Mouse (Mus musculus) myocyte (in vitro differentiated cells): ENCODE results near the gene Dse. TPM values are rescaled to one million over a fixed set of nuclear protein-coding genes. Genes with fewer than 3 reads are reported as not detected.

Experiments
- H3K27me3 ChIP-seq: one replicate; pipeline ENCODE4 v1.6.1; 2011; ENCODE audit not compliant: control insufficient read depth, insufficient read depth, insufficient read length
- H3K36me3 ChIP-seq: one replicate; pipeline ENCODE4 v1.6.1; 2011; ENCODE audit not compliant: control insufficient read depth, insufficient read depth
- H3K4me2 ChIP-seq: one replicate; pipeline ENCODE4 v1.6.1; 2011; ENCODE audit warnings: low read depth, control low read depth
- H3K4me3 ChIP-seq: one replicate; pipeline ENCODE4 v1.5.1; 2011; ENCODE audit warnings: mild to moderate bottlenecking, control low read depth, moderate library complexity
- H3K79me2 ChIP-seq: one replicate; pipeline ENCODE4 v1.6.1; 2011; ENCODE audit not compliant: control insufficient read depth, insufficient read depth
- H3ac ChIP-seq: one replicate; pipeline ENCODE4 v1.6.1; 2011; ENCODE audit not compliant: control insufficient read depth, insufficient read length
- CEBPB ChIP-seq: IDR thresholded peaks from 2 replicates; pipeline ENCODE4 v1.6.1; 2011; ENCODE audit warnings: mild to moderate bottlenecking, moderate library complexity; ENCODE audit not compliant: poor library complexity, insufficient read depth, severe bottlenecking
- E2F4 ChIP-seq: IDR thresholded peaks from one replicate; pipeline ENCODE4 v1.6.1; 2011; ENCODE audit warnings: mild to moderate bottlenecking, control low read depth, moderate library complexity; ENCODE audit not compliant: insufficient read depth
- MAX ChIP-seq: IDR thresholded peaks from one replicate; pipeline ENCODE4 v1.6.1; 2011; ENCODE audit warnings: low read depth, mild to moderate bottlenecking, control low read depth
- MYOD1 ChIP-seq, 3 experiments: IDR thresholded peaks; one replicate each; pipeline ENCODE4 v1.6.1; 2011; ENCODE audit warnings: control low read depth in 2 of 3, low read depth in 2 of 3, mild to moderate bottlenecking in 2 of 3, moderate library complexity in 1 of 3; ENCODE audit not compliant: insufficient read length in 2 of 3, control insufficient read depth in 1 of 3
- MYOG ChIP-seq, 3 experiments: IDR thresholded peaks; one replicate each; pipeline ENCODE4 v1.6.1; 2011; ENCODE audit warnings: control low read depth in 2 of 3, low read depth in 2 of 3, mild to moderate bottlenecking in 2 of 3; ENCODE audit not compliant: insufficient read length in 2 of 3, control insufficient read depth in 1 of 3, insufficient read depth in 1 of 3
- POLR2A ChIP-seq: IDR thresholded peaks from one replicate; pipeline ENCODE4 v1.6.1; 2011; ENCODE audit warnings: low read depth, mild to moderate bottlenecking, control low read depth, moderate library complexity; ENCODE audit not compliant: insufficient read length
- POLR2AphosphoS2 ChIP-seq: IDR thresholded peaks from one replicate; pipeline ENCODE4 v1.6.1; 2011; ENCODE audit warnings: low read depth, control low read depth; ENCODE audit not compliant: insufficient read length
- REST ChIP-seq: IDR thresholded peaks from one replicate; pipeline ENCODE4 v1.6.1; 2011; ENCODE audit warnings: mild to moderate bottlenecking, control low read depth, moderate library complexity; ENCODE audit not compliant: insufficient read depth, insufficient read length
- SRF ChIP-seq: IDR thresholded peaks from one replicate; pipeline ENCODE4 v1.6.1; 2011; ENCODE audit warnings: low read depth; ENCODE audit not compliant: control insufficient read depth, insufficient read length
- TCF12 ChIP-seq: IDR thresholded peaks from one replicate; pipeline ENCODE4 v1.6.1; 2011; ENCODE audit warnings: mild to moderate bottlenecking, control low read depth; ENCODE audit not compliant: poor library complexity, insufficient read depth, severe bottlenecking
- TCF3 ChIP-seq: IDR thresholded peaks from one replicate; pipeline ENCODE4 v1.6.1; 2011; ENCODE audit warnings: low read depth, control low read depth; ENCODE audit not compliant: insufficient read length
- USF1 ChIP-seq: IDR thresholded peaks from one replicate; pipeline ENCODE4 v1.6.1; 2011; ENCODE audit warnings: low read depth, mild to moderate bottlenecking, control low read depth, moderate library complexity
- polyA plus RNA-seq: library from polyadenylated mRNA; unstranded; fragments of >200 nt; fragmentation: generic; extraction: Trizol; gene quantifications from one replicate; pipeline ENCODE4 v1.2.1, GENCODE M21; 2012; ENCODE audit warnings: missing spikeins

The Dse gene
- polyA plus RNA-seq, 1 experiment, result 7.6 TPM

DNA sequence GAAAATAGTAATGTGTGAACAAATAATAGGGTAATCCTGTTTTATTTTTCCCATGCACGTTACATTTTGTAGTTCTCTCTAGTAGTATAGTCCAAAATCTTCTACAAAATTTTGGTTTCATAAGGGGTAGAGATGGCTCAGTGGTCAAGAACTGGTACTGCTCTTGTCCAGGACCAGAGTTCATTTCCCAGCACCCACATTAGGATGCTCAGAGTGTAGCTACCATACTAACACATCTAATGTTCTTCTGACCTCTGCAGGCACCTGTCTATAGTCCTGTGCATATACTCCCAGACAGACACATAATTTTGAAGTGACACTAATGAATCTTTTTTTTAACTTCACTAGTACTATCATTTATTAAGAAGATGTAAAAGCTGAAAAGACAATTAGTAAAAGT lies 1.7 kb downstream of the Dse start:
- Histone ChIP-seq H3K27me3 (no peaks in the 10 kb centered on the region), H3K4me3 (peak overlapping the region; percentile 77), H3K36me3 (no peaks in the 10 kb centered on the region), H3ac (peak overlapping the region; percentile 32), H3K4me2 (peak overlapping the region; percentile 83), H3K79me2 (peaks cover 45% of the 10 kb centered on the region)
- TF ChIP-seq USF1 (no peak), TCF12 (no peak), POLR2AphosphoS2 (no peak)

DNA sequence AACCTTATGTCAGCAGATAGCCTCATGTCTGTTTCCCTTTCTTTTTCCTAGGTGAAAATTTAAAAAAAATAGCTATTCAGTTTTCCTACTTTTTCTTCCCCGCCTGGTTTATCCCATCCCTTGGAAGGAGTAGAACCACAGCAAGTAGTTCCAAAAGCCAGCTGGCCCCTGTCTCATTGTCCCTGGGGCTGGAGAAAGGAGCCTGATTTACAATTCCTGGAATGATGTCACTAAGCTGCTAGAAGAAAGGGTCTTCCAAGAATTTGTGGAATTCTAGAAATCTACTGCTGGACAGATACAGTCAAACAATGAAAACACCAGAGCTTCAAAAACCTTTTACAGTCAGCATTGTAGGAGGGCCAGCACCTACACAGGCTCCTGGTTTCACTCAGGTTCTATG lies 6.8 kb downstream of the Dse start:
- TF ChIP-seq SRF (no peak), MYOD1 (IDR thresholded peaks at IDR 0.05; ENCODE audit: control insufficient read depth in 1 of 3, insufficient read length in 2 of 3, low read depth in 2 of 3) (no peak), CEBPB (no peak), MYOG (IDR thresholded peaks at IDR 0.05; ENCODE audit: control insufficient read depth in 1 of 3, insufficient read depth in 1 of 3, insufficient read length in 2 of 3, low read depth in 2 of 3) (no peak), USF1 (no peak), MAX (no peak), POLR2A (no peak), POLR2AphosphoS2 (no peak), REST (no peak), TCF12 (no peak), TCF3 (no peak), E2F4 (no peak)
- Histone ChIP-seq H3K36me3 (peaks cover 6% of the 10 kb centered on the region), H3ac (no peak overlapping the region), H3K79me2 (peaks cover 88% of the 10 kb centered on the region), H3K4me3 (no peak overlapping the region), H3K27me3 (no peaks in the 10 kb centered on the region), H3K4me2 (no peak overlapping the region)

DNA sequence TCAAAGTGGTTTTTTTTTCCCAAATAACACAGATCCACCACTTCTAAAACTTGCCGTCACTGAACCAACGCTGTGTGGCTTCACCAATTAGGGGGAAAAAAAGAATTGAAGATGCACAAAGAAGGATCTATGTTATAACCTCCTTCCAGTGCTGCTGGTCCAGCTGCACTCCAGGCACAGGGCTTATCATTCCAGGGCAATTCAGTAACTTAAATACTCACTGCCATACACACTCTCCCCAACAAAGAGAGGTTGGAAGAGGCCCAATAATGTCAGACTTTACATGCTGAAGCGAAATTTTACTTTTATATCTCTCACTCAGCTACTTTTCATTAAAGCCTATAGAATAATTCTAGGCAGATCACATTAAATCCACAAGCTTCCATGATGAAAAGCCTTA lies 8.9 kb downstream of the Dse start:
- Histone ChIP-seq H3K4me2 (no peak overlapping the region), H3K27me3 (no peaks in the 10 kb centered on the region), H3K4me3 (no peak overlapping the region), H3K79me2 (peaks cover 79% of the 10 kb centered on the region), H3K36me3 (peaks cover 6% of the 10 kb centered on the region), H3ac (no peak overlapping the region)
- TF ChIP-seq TCF3, result no peak

DNA sequence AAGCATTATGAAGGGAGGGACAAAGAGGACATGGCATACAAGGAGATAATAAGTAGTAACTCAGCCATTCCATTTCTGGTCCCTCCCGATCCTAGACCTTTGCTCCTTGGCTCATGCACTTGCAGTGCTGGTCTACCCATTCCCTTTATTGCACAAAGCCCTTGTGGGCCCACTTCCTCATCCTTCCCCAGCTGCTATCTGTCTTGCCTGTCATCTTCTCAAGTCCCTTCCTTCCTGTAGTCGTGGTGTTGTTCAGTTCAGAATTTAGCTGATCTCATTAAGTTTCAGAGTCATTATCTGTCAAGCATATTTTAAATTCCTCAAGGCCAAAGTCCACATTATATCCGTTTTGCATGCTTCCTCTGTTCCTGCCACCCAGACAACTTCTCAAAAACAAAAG lies 9.5 kb downstream of the Dse start:
- H3K36me3 ChIP-seq, result peaks cover 6% of the 10 kb centered on the region
- no peak overlapping the region for H3K4me3 ChIP-seq
- H3ac ChIP-seq, result no peak overlapping the region
- no peaks in the 10 kb centered on the region for H3K27me3 ChIP-seq
- H3K4me2 ChIP-seq, result no peak overlapping the region
- TF ChIP-seq MYOD1 (IDR thresholded peaks at IDR 0.05; ENCODE audit: control insufficient read depth in 1 of 3, insufficient read length in 2 of 3, low read depth in 2 of 3) (no peak), USF1 (no peak), REST (no peak), TCF3 (no peak), POLR2AphosphoS2 (no peak), MAX (no peak), SRF (no peak), POLR2A (no peak), TCF12 (no peak), CEBPB (no peak), MYOG (IDR thresholded peaks at IDR 0.05; ENCODE audit: control insufficient read depth in 1 of 3, insufficient read depth in 1 of 3, insufficient read length in 2 of 3, low read depth in 2 of 3) (no peak)
- H3K79me2 ChIP-seq, result peaks cover 79% of the 10 kb centered on the region

DNA sequence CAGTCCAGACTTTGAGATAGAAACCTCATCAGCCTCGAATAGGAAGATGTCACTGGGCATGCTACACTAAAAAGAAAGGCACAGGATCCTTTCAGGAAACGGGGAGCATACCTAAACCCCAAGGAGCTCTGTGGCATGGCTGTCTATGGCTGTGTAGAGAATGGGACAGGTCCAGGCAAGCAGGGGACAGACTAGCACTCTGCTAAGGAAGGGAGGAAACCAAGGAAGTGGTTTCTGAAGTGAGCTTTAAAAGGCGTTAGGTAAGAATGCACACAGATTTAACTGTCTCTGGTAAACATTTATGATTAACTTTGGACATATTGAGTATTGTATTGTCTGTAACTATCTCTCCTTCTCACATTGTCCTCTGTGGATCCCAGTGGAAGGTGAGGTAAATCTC lies 10.2 kb downstream of the Dse start:
- H3K79me2 ChIP-seq, result peaks cover 86% of the 10 kb centered on the region
- H3K36me3 ChIP-seq, result peaks cover 6% of the 10 kb centered on the region
- H3ac ChIP-seq, result no peak overlapping the region
- no peak overlapping the region for H3K4me3 ChIP-seq
- H3K4me2 ChIP-seq, result no peak overlapping the region
- H3K27me3 ChIP-seq, result no peaks in the 10 kb centered on the region
- TF ChIP-seq MYOD1 (IDR thresholded peaks at IDR 0.05; ENCODE audit: control insufficient read depth in 1 of 3, insufficient read length in 2 of 3, low read depth in 2 of 3), result no peak
- no peak for TF ChIP-seq USF1
- no peak for TF ChIP-seq TCF12
- TF ChIP-seq MYOG (IDR thresholded peaks at IDR 0.05; ENCODE audit: control insufficient read depth in 1 of 3, insufficient read depth in 1 of 3, insufficient read length in 2 of 3, low read depth in 2 of 3), result no peak
- no peak for TF ChIP-seq E2F4
- no peak for TF ChIP-seq POLR2AphosphoS2
- TF ChIP-seq MAX, result no peak
- TF ChIP-seq REST, result no peak
- TF ChIP-seq SRF, result no peak
- TF ChIP-seq CEBPB, result no peak
- TF ChIP-seq TCF3, result no peak
- TF ChIP-seq POLR2A, result no peak
